Mouse (Mus musculus) ES-Bruce4 (cell line): ENCODE results near the gene Irs1. TPM values are rescaled to one million over a fixed set of nuclear protein-coding genes. Genes with fewer than 3 reads are reported as not detected.

Source experiments
- H3K27ac ChIP-seq: 2 replicates; pipeline ENCODE4 v1.5.1; 2012; ENCODE audit warnings: low read length, inconsistent platforms; ENCODE audit not compliant: insufficient read depth
- H3K27me3 ChIP-seq: 2 replicates; pipeline ENCODE4 v1.6.1; 2012; ENCODE audit warnings: mild to moderate bottlenecking, low read length, inconsistent platforms; ENCODE audit not compliant: control insufficient read depth, poor library complexity, insufficient read depth, severe bottlenecking
- H3K36me3 ChIP-seq: 2 replicates; pipeline ENCODE4 v1.6.1; 2012; ENCODE audit warnings: inconsistent platforms, mild to moderate bottlenecking, low read length, moderate library complexity; ENCODE audit not compliant: control insufficient read depth, poor library complexity, insufficient read depth, severe bottlenecking
- H3K4me1 ChIP-seq: one replicate; pipeline ENCODE4 v1.8.1; 2011; ENCODE audit warnings: low read length; ENCODE audit not compliant: control insufficient read depth, insufficient read depth
- H3K4me3 ChIP-seq: 2 replicates; pipeline ENCODE4 v1.5.1; 2011; ENCODE audit warnings: low read depth, mild to moderate bottlenecking, low read length
- H3K9ac ChIP-seq: 2 replicates; pipeline ENCODE4 v1.6.1; 2012; ENCODE audit warnings: low read depth, mild to moderate bottlenecking, inconsistent platforms; ENCODE audit not compliant: poor library complexity, severe bottlenecking
- H3K9me3 ChIP-seq: replicated peaks from 2 replicates; pipeline ENCODE4 v1.6.1; 2012; ENCODE audit warnings: mild to moderate bottlenecking, low read length, inconsistent platforms; ENCODE audit not compliant: control insufficient read depth, poor library complexity, insufficient read depth, severe bottlenecking
- CTCF ChIP-seq: IDR thresholded peaks from one replicate; pipeline ENCODE4 v1.8.1; 2011; ENCODE audit warnings: low read depth, low read length
- EP300 ChIP-seq: IDR thresholded peaks from 2 replicates; pipeline ENCODE4 v1.6.1; 2011; ENCODE audit warnings: low read depth, low read length; ENCODE audit not compliant: insufficient read depth
- POLR2A ChIP-seq: IDR thresholded peaks from one replicate; pipeline ENCODE4 v1.8.1; 2011; ENCODE audit warnings: low read length; ENCODE audit not compliant: insufficient read depth
- polyA plus RNA-seq: library from polyadenylated mRNA; stranded (reverse); fragments of >200 nt; gene quantifications from 2 replicates; pipeline ENCODE4 v1.2.4, GENCODE M21; 2011; ENCODE audit warnings: low read depth; ENCODE audit not compliant: missing spikeins, insufficient read depth, insufficient read length

The Irs1 gene
- polyA plus RNA-seq, 1 experiment: 15.3 TPM

- no peak overlapping the region for H3K4me3 ChIP-seq
- H3K36me3 ChIP-seq: no peaks in the 10 kb centered on the region
- H3K27me3 ChIP-seq: no peaks in the 10 kb centered on the region
- H3K4me1 ChIP-seq: no peaks in the 10 kb centered on the region
- H3K9me3 ChIP-seq: no peaks in the 10 kb centered on the region
- TF ChIP-seq POLR2A: no peak
- no peak for TF ChIP-seq CTCF
- no peak for TF ChIP-seq EP300
- H3K9ac ChIP-seq: no peak overlapping the region
- no peak overlapping the region for H3K27ac ChIP-seq
Observed at GRCm38 (mm10) chr1:82262331-82262730, 28.9 kb downstream of the Irs1 start.

GRCm38 (mm10) chr1:82261638-82262037 lies 29.6 kb downstream of the Irs1 start:
- H3K9ac ChIP-seq: no peak overlapping the region
- H3K27ac ChIP-seq: no peak overlapping the region
- H3K9me3 ChIP-seq: no peaks in the 10 kb centered on the region
- no peaks in the 10 kb centered on the region for H3K36me3 ChIP-seq
- H3K27me3 ChIP-seq: no peaks in the 10 kb centered on the region
- no peak overlapping the region for H3K4me3 ChIP-seq
- TF ChIP-seq EP300 (no peak), POLR2A (no peak), CTCF (no peak)
- no peaks in the 10 kb centered on the region for H3K4me1 ChIP-seq

GRCm38 (mm10) chr1:82261053-82261618 lies 30.1 kb downstream of the Irs1 start:
- Histone ChIP-seq H3K9ac (no peak overlapping the region), H3K27me3 (no peaks in the 10 kb centered on the region), H3K36me3 (no peaks in the 10 kb centered on the region), H3K4me3 (no peak overlapping the region), H3K9me3 (no peaks in the 10 kb centered on the region), H3K4me1 (no peaks in the 10 kb centered on the region), H3K27ac (no peak overlapping the region)
- no peak for TF ChIP-seq CTCF
- TF ChIP-seq POLR2A: no peak
- TF ChIP-seq EP300: no peak

GRCm38 (mm10) chr1:82260055-82260454 lies 31.2 kb downstream of the Irs1 start:
- no peak overlapping the region for H3K4me3 ChIP-seq
- H3K36me3 ChIP-seq: no peaks in the 10 kb centered on the region
- H3K9ac ChIP-seq: no peak overlapping the region
- H3K4me1 ChIP-seq: no peaks in the 10 kb centered on the region
- TF ChIP-seq EP300 (no peak), POLR2A (no peak), CTCF (no peak)
- H3K9me3 ChIP-seq: no peaks in the 10 kb centered on the region
- H3K27me3 ChIP-seq: no peaks in the 10 kb centered on the region
- no peak overlapping the region for H3K27ac ChIP-seq

GRCm38 (mm10) chr1:82258331-82258730 lies 32.9 kb downstream of the Irs1 start:
- Histone ChIP-seq H3K36me3 (no peaks in the 10 kb centered on the region), H3K9ac (no peak overlapping the region), H3K4me1 (no peaks in the 10 kb centered on the region), H3K9me3 (no peaks in the 10 kb centered on the region), H3K27ac (no peak overlapping the region), H3K4me3 (no peak overlapping the region), H3K27me3 (no peaks in the 10 kb centered on the region)
- TF ChIP-seq CTCF (no peak), EP300 (no peak), POLR2A (no peak)

- no peak overlapping the region for H3K27ac ChIP-seq
- no peak overlapping the region for H3K9ac ChIP-seq
- no peak overlapping the region for H3K4me3 ChIP-seq
- no peaks in the 10 kb centered on the region for H3K4me1 ChIP-seq
- no peaks in the 10 kb centered on the region for H3K36me3 ChIP-seq
- H3K27me3 ChIP-seq: no peaks in the 10 kb centered on the region
- TF ChIP-seq POLR2A (no peak), CTCF (no peak), EP300 (no peak)
- H3K9me3 ChIP-seq: no peaks in the 10 kb centered on the region
Observed at GRCm38 (mm10) chr1:82257457-82257856, 33.8 kb downstream of the Irs1 start.
